Mouse (Mus musculus) forebrain, embryonic 11.5 days (tissue): Measurements from ENCODE around the gene Psmd5. TPM values are rescaled to one million over a fixed set of nuclear protein-coding genes. Genes with fewer than 3 reads are reported as not detected.
"Not testable (repeated sequence)": the region's sequence is repeated elsewhere in the genome, so short reads cannot be mapped to it uniquely, and the experiment has no call there.

ENCODE experiments used
- ATAC-seq: fragments of 200-750 bp; cut with Nextera tagmentation; replicated peaks from 2 replicates; pipeline ENCODE4 v1.8.0; 2017; ENCODE audit warnings: moderate TSS enrichment; ENCODE audit not compliant: low FRiP score
- DNase-seq: peaks from one replicate; pipeline ENCODE4 v3.0.0-alpha.2; 2017; ENCODE audit warnings: low spot score
- H3K27ac ChIP-seq: fragments of 300-500 bp; sonication (generic); 2 replicates; pipeline ENCODE4 v1.5.1; 2014; ENCODE audit warnings: low read depth, low read length
- H3K27me3 ChIP-seq: fragments of 300-500 bp; sonication (generic); 2 replicates; pipeline ENCODE4 v1.6.1; 2014; ENCODE audit warnings: mild to moderate bottlenecking, low read length, mixed read lengths; ENCODE audit not compliant: control insufficient read depth, insufficient read depth
- H3K36me3 ChIP-seq: fragments of 300-500 bp; sonication (generic); 2 replicates; pipeline ENCODE4 v1.6.1; 2014; ENCODE audit warnings: mild to moderate bottlenecking, low read length, moderate library complexity, mixed read lengths; ENCODE audit not compliant: control insufficient read depth, insufficient read depth
- H3K4me1 ChIP-seq: fragments of 300-500 bp; sonication (generic); replicated peaks from 2 replicates; pipeline ENCODE4 v1.6.1; 2014; ENCODE audit warnings: low read length, mixed read lengths; ENCODE audit not compliant: control insufficient read depth, insufficient read depth
- H3K4me2 ChIP-seq: fragments of 300-500 bp; sonication (generic); 2 replicates; pipeline ENCODE4 v1.6.1; 2014; ENCODE audit warnings: low read depth, mild to moderate bottlenecking, low read length, moderate library complexity, mixed read lengths; ENCODE audit not compliant: severe bottlenecking
- H3K4me3 ChIP-seq: fragments of 300-500 bp; sonication (generic); 2 replicates; pipeline ENCODE4 v1.5.1; 2014; ENCODE audit warnings: low read depth, low read length
- H3K9ac ChIP-seq: fragments of 300-500 bp; sonication (generic); 2 replicates; pipeline ENCODE4 v1.6.1; 2014; ENCODE audit warnings: low read length
- H3K9me3 ChIP-seq: fragments of 300-500 bp; sonication (generic); 2 replicates; pipeline ENCODE4 v1.6.1; 2016; ENCODE audit warnings: low read length, mixed read lengths; ENCODE audit not compliant: control insufficient read depth
- WGBS: fragments of 180-500 bp; shearing (Covaris S2); extraction: QIAGEN DNeasy Blood & Tissue Kit; methylation state at CpG from one replicate; pipeline ENCODE4 v1.1.7; 2014; 5-methylcytosine and 5-hydroxymethylcytosine counted together
- polyA plus RNA-seq: library from polyadenylated mRNA; unstranded; fragments of >200 nt; fragmentation: Nextera tagmentation; extraction: Ambion mirVana; gene quantifications from 2 replicates; pipeline ENCODE4 v1.2.1, GENCODE M21; 2014

The Psmd5 gene
- polyA plus RNA-seq, 1 experiment from 2014 or later: 117 TPM

GRCm38 (mm10) chr2:34826460-34827231, 48.1 kb downstream of the Psmd5 start:
- peaks cover 3% of the 10 kb centered on the region for H3K4me1 ChIP-seq
- ATAC-seq (peak; percentile 27; the same call in 1 of the 2 replicates), DNase-seq (no peak)
- H3K4me2 ChIP-seq: peak overlapping the region; percentile 88
- H3K9ac ChIP-seq: peak overlapping the region; percentile 97
- H3K36me3 ChIP-seq: no peaks in the 10 kb centered on the region
- H3K4me3 ChIP-seq: peak overlapping the region; percentile 97
- no peaks in the 10 kb centered on the region for H3K9me3 ChIP-seq
- H3K27ac ChIP-seq: no peak overlapping the region
- no peaks in the 10 kb centered on the region for H3K27me3 ChIP-seq
- WGBS: 36% methylated on average over 20 of the region's 21 CpGs

DNA sequence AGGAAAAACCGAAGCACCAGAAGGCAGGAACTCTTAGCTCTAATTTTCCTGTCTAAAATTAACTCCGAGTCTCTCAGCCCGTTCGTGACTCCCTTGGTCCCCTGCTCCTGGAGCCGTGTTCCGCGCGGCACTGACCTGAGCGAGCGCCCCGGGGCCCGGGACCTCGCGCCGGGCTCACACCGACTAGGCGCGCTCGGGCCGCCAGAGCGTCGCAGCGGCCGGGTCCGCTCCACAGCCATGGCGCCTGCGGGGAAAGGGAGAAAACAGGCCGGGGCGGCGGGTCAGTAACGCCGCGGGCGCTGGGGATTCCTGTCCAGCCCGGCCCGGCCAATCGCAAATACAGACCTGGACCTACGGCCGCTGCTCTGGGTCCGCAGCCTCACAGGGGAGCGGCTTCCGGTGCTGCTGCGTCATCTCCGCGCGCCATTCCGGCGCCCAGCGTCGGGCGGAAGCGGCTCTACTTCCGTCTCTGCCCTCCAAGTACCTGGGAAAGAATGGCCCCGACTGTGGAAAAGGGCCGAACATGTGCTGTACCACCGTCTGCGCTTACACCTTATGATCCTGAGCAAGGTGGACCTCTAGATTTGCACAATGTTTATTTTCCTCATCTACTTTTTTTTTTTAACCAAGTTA, 48.8 kb downstream of the Psmd5 start, which contains the start of gene Fbxw2:
Gene Fbxw2 (minus strand): TSS at position 485 of the 633 bp plus-strand sequence.
- Histone ChIP-seq H3K4me2 (peak within 1 kb of the TSS; percentile 88), H3K9ac (peak within 1 kb of the TSS; percentile 97), H3K27ac (peak within 1 kb of the TSS; percentile 68), H3K4me3 (peak within 1 kb of the TSS; percentile 97), H3K9me3 (no peaks in the 10 kb centered on the region), H3K4me1 (peaks cover 3% of the 10 kb centered on the region), H3K27me3 (no peaks in the 10 kb centered on the region), H3K36me3 (no peaks in the 10 kb centered on the region)
- peak; percentile 96 for DNase-seq
- under 1% methylated on average over 56 of the region's 57 CpGs for WGBS
- ATAC-seq: peak; percentile 97

DNA sequence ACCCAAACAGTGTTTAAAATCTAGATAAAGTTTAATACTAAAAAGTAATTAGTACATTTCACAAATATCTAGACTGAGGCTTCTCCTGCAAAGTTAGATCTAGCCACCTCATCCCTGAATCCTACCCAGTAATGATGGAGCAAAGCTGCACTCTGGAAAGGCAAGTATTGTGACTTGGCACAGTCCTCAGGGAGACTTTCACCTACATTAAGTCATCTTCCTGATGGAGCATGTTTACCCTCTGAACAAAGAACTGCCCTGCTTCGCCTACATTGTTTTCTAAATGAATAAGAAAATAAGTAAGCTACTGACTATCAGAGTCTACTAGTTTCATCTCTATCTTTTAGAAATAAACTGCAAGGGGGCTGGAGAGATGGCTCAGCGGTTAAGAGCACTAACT, 56.3 kb downstream of the Psmd5 start:
- ATAC-seq: no peak
- WGBS: 92% methylated on average over 2 of the region's 2 CpGs

GRCm38 (mm10) chr2:34815893-34816292, 58.9 kb downstream of the Psmd5 start:
- not testable (repeated sequence) for H3K9ac ChIP-seq, H3K9me3 ChIP-seq, H3K4me3 ChIP-seq, DNase-seq, ATAC-seq, H3K4me1 ChIP-seq, H3K27ac ChIP-seq, H3K4me2 ChIP-seq, H3K27me3 ChIP-seq, H3K36me3 ChIP-seq
- 97% methylated on average over 2 of the region's 2 CpGs for WGBS

More for the DNA sequence above, 56.3 kb downstream of the Psmd5 start:
- no peaks in the 10 kb centered on the region for H3K27me3 ChIP-seq
- DNase-seq: no peak
- no peaks in the 10 kb centered on the region; the same call in 1 of the 2 replicates for H3K36me3 ChIP-seq
- H3K4me2 ChIP-seq: no peak overlapping the region
- no peak overlapping the region for H3K27ac ChIP-seq
- H3K9me3 ChIP-seq: no peaks in the 10 kb centered on the region
- H3K9ac ChIP-seq: no peak overlapping the region
- H3K4me1 ChIP-seq: no peaks in the 10 kb centered on the region
- no peak overlapping the region for H3K4me3 ChIP-seq

DNA sequence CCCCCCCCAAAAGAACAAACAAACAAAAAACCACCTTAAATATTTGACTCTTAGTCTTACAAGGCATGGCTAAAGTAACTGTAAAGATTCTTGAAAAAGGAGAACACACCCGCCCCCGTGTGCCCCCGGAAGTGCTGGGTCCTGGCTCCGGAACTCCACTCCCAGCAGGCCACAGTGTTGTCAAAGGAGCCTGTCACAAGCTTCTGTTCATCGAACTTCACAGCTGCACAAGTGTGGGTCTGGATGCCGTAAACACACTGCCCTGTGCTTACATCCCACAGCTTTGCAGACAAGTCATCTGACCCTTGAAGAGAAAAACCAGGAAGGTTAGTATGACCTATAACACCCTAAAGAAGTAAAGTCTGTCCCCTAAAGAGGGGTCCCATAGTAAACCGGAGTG, 62.1 kb downstream of the Psmd5 start:
- no peak for ATAC-seq
- H3K36me3 ChIP-seq: no peaks in the 10 kb centered on the region
- WGBS: 87% methylated on average over 7 of the region's 7 CpGs

DNA sequence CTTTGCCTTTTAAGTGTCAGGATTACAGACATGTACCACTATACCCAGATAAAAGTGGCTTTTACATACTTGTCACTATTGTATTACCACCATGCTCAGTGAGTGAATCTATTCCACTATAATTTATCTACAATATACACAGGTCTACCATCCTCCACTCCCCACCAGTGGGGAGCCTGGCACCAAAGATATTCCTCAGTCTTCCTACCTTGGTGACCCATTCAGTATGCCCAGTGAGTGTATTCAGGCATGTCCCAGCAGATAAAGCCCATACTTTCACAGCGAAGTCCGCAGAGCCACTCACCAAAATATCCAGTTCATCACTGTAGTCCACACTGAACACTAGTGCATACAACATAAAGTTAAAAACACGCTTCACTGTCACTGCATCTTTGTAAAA, 64.0 kb downstream of the Psmd5 start:
- H3K9ac ChIP-seq: no peak overlapping the region
- H3K27me3 ChIP-seq: no peaks in the 10 kb centered on the region
- WGBS: 96% methylated on average over 3 of the region's 3 CpGs
- ATAC-seq: no peak
- H3K36me3 ChIP-seq: no peaks in the 10 kb centered on the region
- H3K4me1 ChIP-seq: no peaks in the 10 kb centered on the region
- H3K9me3 ChIP-seq: no peaks in the 10 kb centered on the region
- no peak for DNase-seq
- H3K27ac ChIP-seq: no peak overlapping the region
- H3K4me3 ChIP-seq: no peak overlapping the region
- H3K4me2 ChIP-seq: no peak overlapping the region

More for the DNA sequence above, 62.1 kb downstream of the Psmd5 start:
- H3K9ac ChIP-seq: no peak overlapping the region
- no peaks in the 10 kb centered on the region for H3K4me1 ChIP-seq
- H3K27me3 ChIP-seq: no peaks in the 10 kb centered on the region
- no peak overlapping the region for H3K27ac ChIP-seq
- H3K4me3 ChIP-seq: no peak overlapping the region
- H3K9me3 ChIP-seq: no peaks in the 10 kb centered on the region
- no peak overlapping the region for H3K4me2 ChIP-seq
- DNase-seq: no peak

DNA sequence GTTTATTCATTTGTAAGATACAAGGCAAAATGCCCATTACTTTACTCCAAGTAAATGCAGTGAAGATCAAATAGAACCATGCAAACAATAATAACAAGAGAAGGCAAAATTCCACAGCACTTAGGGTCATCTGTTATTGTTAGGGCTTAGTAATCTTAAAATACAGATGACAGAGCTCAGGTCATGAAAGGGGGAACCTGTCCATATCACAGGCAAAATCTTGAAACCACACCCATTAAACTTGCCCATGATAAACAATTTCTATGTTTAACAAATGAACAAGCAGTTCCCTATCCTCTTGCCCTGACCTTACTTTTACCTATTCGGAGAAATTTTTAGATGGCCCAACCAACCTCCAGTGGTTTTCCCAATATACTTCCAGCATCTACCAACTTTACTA, 65.2 kb downstream of the Psmd5 start:
- no peak for ATAC-seq
- Histone ChIP-seq H3K4me3 (no peak overlapping the region), H3K27ac (no peak overlapping the region), H3K27me3 (no peaks in the 10 kb centered on the region), H3K9me3 (no peaks in the 10 kb centered on the region), H3K9ac (no peak overlapping the region), H3K4me1 (no peaks in the 10 kb centered on the region), H3K36me3 (no peaks in the 10 kb centered on the region), H3K4me2 (no peak overlapping the region)
- DNase-seq: no peak
- WGBS: 94% methylated on average over 1 of the region's 1 CpGs

DNA sequence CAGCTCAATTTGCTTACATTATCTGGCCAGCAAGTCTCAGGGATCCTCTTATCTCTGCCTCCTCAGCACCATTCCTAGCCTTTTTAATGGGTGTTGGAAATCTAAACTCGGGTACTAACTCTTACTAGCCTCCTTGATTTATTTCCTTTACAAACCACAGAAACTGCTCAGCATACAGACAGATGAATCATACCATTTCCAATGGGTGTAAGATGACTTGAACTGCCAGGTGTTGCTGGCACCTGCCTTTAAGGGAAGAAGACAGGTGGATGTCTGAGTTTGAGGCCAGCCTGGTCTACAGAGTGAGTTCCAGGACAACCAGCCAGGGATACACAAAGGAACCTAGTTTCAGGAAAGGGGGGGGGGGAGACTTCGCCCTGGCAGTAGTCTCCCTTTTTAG, 66.7 kb downstream of the Psmd5 start:
- Histone ChIP-seq H3K9ac (no peak overlapping the region), H3K4me2 (no peak overlapping the region), H3K9me3 (no peaks in the 10 kb centered on the region), H3K36me3 (no peaks in the 10 kb centered on the region), H3K27me3 (no peaks in the 10 kb centered on the region), H3K4me3 (no peak overlapping the region), H3K27ac (no peak overlapping the region), H3K4me1 (peaks cover 6% of the 10 kb centered on the region; the same call in 1 of the 2 replicates)
- ATAC-seq (no peak), DNase-seq (no peak)
- WGBS: 97% methylated on average over 2 of the region's 2 CpGs
